Mouse (Mus musculus): ENCODE results near the gene Chmp2a. TPM values are rescaled to one million over a fixed set of nuclear protein-coding genes. Genes with fewer than 3 reads are reported as not detected.

Chmp2a gene
- total RNA-seq, 1 experiment from 2014 or later = 386 TPM

- peak; percentile 89 for ATAC-seq (replicated peaks; ENCODE audit: insufficient number of reproducible peaks, low FRiP score, low TSS enrichment, poor library complexity, severe bottlenecking)
Measured at GRCm38 (mm10) chr7:13009143-13010004, 25.2 kb downstream of the Chmp2a start.

DNA sequence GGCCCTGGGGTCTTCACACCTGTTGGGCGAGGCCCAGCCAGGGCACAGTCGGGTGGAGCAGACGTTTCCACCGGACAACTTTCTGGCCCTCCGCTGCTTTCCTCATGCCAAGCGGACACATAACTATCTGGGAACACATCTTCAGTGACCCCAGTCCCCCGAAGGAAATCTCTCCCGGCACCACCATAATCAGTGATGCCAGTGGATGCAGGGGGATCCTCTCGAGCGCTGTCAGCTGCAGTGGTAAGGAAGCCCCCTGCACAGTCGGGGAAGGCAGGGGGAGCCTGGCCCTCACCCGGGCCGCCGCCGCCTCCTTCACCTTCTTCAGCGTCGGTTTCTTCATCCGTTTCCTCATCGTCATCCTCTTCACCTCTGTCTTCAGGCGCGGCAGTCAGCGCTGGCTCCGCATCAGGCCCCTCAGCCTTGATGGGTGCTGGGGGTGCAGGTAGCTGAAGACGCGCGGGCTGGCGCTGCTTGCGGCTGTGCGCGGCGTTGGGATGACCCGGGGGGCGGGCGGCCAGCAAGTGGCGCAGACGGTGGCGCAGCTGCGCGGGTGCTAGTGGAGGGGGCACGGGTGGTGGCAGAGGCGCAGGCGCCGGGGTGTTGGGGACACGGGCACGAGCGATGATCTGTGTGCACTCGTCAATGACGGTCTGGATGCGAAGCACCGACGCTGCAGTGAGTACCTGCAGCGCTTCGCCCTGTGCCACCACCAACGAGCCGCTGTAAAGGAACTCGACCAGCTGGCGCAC is 27.1 kb downstream of the Chmp2a start:
- ATAC-seq (replicated peaks; ENCODE audit: insufficient number of reproducible peaks, low FRiP score, low TSS enrichment, poor library complexity, severe bottlenecking) = no peak

- no peak for ATAC-seq (replicated peaks; ENCODE audit: insufficient number of reproducible peaks, low FRiP score, low TSS enrichment, poor library complexity, severe bottlenecking)
Measured at GRCm38 (mm10) chr7:13006531-13006930, 28.1 kb downstream of the Chmp2a start.

DNA sequence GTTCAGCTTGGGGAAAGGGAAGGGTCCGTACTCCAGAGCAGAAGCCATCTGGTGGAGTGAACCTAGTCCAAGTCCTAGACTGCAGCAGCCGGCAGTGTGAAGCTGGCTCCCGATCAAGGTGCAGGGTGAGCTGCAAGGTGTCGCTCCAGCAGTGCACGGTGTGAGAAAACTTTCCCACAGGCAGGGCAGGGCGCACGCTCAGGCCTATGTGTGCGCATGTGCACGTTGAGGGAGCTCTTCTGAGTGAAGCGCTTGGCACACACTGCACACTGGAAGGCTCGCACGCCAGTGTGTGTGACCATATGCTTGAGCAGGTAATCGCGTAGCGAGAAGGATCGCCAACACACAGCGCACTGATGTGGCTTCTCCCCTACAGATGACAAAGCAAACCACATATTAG is 28.6 kb downstream of the Chmp2a start:
- ATAC-seq (replicated peaks; ENCODE audit: insufficient number of reproducible peaks, low FRiP score, low TSS enrichment, poor library complexity, severe bottlenecking) = no peak

DNA sequence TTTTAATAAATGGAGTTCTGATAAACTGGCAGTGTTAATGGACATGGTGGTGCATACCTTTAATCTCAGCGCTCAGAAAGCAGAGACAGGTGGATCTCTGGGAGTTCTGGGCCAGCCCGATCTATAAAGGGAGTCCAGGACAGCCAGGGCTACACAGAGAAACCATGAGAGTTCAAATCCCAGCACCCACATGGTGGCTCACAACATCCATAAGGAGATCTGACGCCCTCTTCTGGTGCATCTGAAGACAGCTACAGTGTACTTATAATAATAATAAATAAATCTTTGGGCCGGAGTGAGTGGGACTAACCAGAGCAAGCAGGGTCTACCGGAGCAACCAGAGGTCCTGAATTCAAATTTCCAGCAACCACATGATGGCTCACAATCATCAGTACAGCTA is 31.2 kb downstream of the Chmp2a start:
- ATAC-seq (replicated peaks; ENCODE audit: insufficient number of reproducible peaks, low FRiP score, low TSS enrichment, poor library complexity, severe bottlenecking) = no peak

- ATAC-seq (replicated peaks; ENCODE audit: insufficient number of reproducible peaks, low FRiP score, low TSS enrichment, poor library complexity, severe bottlenecking) = no peak
Measured at GRCm38 (mm10) chr7:13001584-13001983, 33.0 kb downstream of the Chmp2a start.

DNA sequence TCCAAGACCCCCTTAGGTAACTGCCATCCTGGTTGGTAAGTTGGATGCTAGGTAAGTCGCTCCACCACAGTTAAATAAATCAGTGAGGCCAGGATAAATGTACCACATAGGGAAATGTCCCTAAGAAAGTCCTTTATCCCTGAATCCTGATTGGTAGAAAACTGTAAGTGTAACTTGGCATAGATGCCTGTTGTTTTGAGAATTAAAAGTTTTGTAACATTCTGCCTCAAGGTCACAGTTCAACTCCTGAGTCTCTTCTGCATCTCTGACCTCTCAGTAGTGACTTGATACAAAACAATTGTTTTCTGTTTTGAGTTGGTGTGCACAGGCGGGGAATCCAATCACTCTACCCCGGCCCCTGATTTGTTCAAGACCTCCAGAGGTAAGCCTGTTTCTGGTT is 35.8 kb downstream of the Chmp2a start, which contains the start of gene Trim28:
Gene Trim28, plus strand, starts transcription at position 264 of the 400 bp plus-strand sequence.
- ATAC-seq (replicated peaks; ENCODE audit: insufficient number of reproducible peaks, low FRiP score, low TSS enrichment, poor library complexity, severe bottlenecking) = no peak

- ATAC-seq (replicated peaks; ENCODE audit: insufficient number of reproducible peaks, low FRiP score, low TSS enrichment, poor library complexity, severe bottlenecking) = no peak
Measured at GRCm38 (mm10) chr7:12998053-12998452, 36.6 kb downstream of the Chmp2a start, which contains the start of gene Slc27a5. Gene Slc27a5 (minus strand): TSS chr7:12998192.

DNA sequence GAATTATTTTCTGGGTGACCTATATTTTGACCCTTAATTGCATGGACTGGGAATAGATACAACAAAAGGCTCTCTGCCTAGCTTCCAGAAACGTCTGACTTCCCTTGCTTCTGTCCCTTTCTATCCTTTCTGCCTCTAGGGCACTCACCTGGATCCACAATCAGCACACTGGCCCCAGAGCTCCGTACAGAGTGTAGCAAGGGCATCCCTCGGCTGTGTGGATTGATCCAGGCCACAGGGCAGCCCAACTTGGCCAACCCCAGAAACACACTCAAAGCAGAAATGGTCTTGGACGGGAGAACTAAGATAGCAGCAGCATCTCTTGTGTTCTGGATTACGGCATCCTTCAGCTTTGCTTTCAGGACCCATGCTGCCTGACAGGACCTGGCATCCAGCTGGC is 37.4 kb downstream of the Chmp2a start:
- no peak for ATAC-seq (replicated peaks; ENCODE audit: insufficient number of reproducible peaks, low FRiP score, low TSS enrichment, poor library complexity, severe bottlenecking)

GRCm38 (mm10) chr7:12995862-12996261 is 38.7 kb downstream of the Chmp2a start:
- no peak for ATAC-seq (replicated peaks; ENCODE audit: insufficient number of reproducible peaks, low FRiP score, low TSS enrichment, poor library complexity, severe bottlenecking)

GRCm38 (mm10) chr7:12993148-12993547 is 41.5 kb downstream of the Chmp2a start:
- ATAC-seq (replicated peaks; ENCODE audit: insufficient number of reproducible peaks, low FRiP score, low TSS enrichment, poor library complexity, severe bottlenecking) = no peak

DNA sequence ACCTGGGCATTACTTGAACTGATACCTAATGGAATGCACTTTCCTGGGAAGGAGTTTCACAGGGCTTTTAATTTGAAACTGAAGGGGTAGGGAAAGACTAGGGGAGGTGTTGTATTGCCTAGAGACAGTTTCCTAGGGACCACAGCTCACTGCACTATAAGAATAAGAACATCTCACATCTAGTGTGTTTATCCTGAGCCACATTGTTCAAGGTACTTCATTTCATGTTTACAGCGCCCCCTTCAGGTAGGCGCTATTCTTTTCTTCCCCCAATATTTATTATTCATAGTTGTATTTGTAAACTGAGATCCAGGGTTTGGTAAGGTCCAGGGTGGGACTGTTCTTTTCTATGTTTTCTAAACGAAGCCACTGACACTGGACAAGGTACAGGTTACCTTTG is 42.4 kb downstream of the Chmp2a start:
- ATAC-seq (replicated peaks; ENCODE audit: insufficient number of reproducible peaks, low FRiP score, low TSS enrichment, poor library complexity, severe bottlenecking) = no peak

DNA sequence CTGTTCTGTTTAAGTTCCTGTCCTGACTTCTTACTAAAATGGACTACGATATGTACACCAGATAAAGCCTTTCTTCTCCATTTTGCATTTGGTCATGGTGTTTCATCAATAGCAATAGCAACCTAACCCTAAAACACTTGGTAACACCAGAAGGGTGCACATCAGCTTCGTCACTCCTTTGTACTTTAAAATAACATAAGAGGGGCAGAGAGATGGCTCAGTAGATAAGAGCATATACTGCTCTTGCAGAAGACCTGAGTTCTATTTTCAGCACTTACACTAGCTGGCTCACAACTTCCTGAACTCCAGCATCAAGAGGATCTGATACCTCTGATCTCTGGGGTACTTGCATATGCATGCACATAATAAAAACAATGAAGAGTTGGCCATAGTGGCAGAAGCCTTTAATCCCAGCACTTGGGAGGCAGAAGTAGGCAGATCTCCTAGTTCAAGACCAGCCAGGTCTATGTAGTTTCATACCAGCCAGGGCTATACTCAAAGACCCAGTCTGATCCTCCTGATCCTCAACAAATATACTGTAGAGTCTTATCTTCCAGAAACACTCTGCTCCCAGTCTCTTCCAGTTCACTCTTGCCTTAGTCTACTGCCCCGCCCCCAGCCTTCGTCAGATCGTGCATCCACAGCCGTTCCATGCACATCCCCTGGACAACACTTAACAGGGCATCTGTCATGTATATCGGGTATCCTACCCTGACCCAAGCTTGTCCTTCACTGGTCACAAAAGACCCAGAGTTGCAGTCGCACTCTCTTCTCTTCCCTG is 47.0 kb downstream of the Chmp2a start:
- ATAC-seq (replicated peaks; ENCODE audit: insufficient number of reproducible peaks, low FRiP score, low TSS enrichment, poor library complexity, severe bottlenecking) = no peak

GRCm38 (mm10) chr7:12986906-12987305 is 47.7 kb downstream of the Chmp2a start:
- ATAC-seq (replicated peaks; ENCODE audit: insufficient number of reproducible peaks, low FRiP score, low TSS enrichment, poor library complexity, severe bottlenecking) = no peak

GRCm38 (mm10) chr7:12985724-12986123 is 48.9 kb downstream of the Chmp2a start:
- ATAC-seq (replicated peaks; ENCODE audit: insufficient number of reproducible peaks, low FRiP score, low TSS enrichment, poor library complexity, severe bottlenecking) = no peak
